Mouse (Mus musculus): ENCODE measurements around the gene Chtf18.

The Chtf18 gene

DNA sequence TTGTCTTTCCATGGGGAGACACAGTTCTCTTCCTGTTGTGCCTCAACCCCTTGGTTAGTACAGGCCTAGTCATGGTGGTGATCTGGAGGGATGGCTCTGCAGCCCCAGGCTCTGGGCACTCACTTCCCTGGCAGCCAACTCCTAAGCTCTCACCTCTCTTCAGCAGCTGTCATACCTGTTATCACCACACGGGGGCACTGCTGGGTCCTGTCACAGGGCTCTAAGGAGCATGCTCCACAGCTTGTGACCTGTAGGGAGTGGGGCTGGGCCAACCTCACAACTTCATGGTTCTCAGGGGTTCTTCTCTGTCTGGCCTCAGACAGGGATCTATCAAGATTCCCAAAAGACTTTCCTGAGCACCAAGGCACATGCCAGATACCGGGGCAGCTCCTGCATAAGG is 4.9 kb upstream of the Chtf18 start:
- peak; percentile 87 to 94 for DNase-seq

DNA sequence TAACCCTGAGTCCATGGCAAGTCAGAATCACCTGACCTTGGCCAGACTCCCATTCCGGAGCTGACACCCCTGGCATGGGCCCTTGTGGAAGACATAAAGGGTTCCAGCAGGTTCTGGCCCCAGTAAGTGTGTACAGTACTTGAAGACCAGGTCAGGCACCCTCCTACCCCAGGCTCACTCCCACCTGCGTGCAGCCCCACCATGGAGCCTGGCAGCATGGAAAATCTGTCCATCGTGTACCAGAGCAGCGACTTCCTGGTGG is 721 bp upstream of the Chtf18 start:
- DNase-seq: peak; percentile 44 to 66

DNA sequence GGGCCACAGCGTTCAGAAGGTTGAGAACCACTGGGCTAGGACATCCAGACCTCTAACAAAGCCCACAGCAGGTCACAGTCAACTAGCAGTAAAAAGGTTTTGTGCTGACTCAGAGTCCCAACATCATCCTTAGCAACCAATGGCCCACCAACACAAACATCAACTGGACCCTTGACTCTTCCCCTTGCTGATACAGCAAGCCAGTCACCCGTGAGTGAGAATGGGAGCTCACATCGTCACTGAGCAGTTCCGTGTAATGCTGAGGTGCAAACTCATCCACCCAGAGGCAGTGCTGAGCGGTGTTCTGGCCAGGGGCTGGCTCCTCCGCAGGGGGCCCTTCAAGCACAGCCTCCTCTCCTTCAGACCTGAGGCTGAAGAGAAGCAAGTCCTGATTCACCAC is 2.0 kb downstream of the Chtf18 start:
- peak; percentile 26 to 75 for DNase-seq

DNA sequence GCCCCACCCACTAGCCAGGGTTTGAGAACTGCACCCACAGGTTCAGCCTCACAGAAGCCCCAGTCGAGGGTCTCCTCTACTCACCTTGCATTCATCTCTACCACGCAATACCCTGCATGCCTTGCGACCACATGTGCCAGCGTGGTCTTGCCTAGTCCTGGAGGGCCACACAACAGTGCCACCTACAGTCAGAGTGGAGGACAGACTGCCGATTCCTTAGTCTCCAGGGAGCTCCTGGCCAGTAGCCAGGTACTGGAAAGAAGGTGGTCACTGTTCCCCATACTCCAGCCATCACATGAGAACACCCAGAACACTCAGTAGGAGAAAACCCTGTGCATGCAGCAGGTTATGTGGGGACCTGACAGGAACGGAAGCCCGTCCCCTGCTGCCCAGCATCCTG is 3.3 kb downstream of the Chtf18 start:
- no peak for DNase-seq

DNA sequence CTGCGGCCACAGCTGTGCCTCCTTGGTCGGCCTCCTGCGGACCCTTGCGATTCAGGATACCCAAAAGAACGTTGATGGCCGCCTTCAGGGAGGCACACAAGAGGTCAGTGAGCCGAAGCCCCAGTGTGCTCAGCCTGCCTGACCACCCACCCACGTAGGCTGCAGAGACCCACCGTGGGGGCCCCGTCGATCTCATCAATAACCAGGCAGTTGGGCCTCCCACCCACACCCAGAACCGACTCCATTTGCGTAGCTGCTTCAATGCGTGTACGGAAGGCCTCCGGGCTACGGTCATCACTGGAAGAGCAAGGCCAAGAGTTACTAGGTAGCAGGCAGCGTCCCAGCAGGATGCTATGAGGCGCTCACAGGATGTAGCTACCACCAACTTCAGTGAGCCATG is 3.7 kb downstream of the Chtf18 start:
- DNase-seq: no peak

DNA sequence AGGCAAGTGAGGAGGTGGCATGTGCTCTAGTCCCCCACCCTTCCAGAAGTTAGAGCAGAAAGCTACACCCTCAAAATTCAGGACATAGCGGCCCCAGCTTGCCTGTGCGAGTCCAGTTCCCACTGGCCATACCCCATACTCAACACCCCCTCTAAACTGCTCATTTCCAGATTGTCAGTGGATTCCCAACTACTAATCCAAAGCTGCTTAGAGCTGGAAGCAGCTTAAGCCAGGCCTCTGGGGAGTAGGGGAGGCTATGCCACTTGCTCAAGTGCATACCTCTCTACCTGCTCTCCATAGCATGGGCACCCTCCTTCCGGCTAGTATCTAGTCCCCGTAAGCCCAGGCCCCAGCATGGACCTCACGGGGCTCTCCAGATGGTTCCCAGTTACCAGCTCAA is 5.7 kb downstream of the Chtf18 start:
- no peak for DNase-seq

DNA sequence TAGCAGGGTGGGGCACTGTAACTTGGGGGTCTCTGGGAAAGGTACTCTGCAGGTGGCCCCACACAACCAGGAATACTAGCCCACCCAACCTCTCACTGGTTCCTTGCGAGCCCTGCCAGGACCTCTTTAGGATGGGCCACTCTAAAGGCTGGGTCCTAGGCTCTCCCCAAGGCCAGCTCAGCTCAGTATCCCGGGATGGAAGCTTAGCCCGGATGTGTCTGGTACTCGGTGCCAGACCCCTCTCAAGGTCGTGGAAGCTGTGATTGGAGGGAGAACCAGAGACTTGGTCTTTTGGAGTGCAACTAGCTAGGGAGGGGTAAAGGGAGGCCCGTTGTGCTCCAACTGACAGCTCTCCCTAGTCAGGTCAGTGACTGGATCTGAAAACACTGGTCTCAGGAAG is 9.5 kb downstream of the Chtf18 start:
- DNase-seq: no peak

DNA sequence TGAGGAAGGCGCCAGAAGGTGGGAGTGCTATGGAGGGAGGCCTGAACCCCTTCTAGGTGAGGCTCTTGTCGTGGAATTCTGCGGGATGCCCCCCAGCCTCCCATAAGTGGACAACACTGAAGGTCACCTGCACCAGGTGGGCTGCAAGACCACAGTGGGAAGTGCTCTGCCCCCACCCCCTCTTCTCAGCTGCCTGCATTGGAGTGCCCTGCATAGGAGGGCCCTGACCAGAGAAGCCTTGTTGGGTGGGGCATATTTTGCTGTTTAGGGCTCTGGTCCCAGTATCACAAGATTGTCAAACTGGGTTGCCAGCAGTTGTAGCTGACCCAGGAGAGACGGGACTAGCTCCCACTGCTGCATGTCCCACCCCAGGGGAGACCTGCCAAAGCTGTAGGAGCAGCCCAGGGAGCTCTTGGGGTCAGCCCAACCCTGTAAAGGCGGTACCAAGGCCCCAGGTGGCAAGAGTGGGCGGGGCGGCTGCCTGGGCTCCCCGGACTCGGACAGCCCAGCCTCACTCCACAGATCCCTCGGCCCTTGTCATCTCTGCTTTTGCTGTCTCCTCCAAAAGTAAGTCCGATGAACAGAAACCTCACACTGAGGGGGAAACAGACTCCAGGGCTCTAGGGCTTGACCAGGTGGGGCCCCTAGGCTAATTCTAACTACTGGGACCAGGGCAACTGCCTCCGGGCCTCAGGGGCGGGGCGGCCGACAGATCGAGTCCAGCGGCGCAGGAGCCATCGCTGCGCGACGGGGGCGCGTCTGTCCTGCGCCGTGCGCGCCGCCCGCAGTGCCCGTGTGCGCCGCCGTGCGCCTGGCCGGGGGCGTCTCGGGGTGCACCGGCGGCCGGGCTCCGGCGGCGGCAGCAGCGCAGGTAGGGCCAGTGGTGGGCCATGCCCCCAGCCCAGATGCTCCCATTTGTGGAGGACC is 10.2 kb downstream of the Chtf18 start, which contains the start of gene Gng13:
TSS of gene Gng13 (plus strand) at position 461 of the 927 bp plus-strand sequence.
- peak; percentile 46 to 65 for DNase-seq

DNA sequence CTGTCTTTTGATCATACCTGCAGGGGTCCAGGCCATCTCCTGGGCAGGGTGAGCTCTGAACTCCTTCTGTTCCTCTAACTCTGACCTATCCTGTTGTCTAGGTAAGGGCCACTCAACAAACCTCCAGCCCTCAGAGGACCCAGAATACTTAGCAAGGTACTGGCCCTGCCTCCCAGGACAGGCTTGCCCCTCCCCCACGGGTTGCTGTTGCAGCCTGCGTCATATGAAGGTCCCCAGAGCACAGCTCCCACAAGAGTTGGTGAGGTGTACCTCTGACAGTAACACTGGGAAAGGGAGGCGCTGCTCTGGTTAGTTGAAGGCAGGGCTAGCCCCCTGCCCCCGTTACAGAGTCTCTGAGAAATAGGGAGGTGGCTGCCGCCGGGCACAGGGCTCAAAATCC is 11.1 kb downstream of the Chtf18 start:
- no peak for DNase-seq

DNA sequence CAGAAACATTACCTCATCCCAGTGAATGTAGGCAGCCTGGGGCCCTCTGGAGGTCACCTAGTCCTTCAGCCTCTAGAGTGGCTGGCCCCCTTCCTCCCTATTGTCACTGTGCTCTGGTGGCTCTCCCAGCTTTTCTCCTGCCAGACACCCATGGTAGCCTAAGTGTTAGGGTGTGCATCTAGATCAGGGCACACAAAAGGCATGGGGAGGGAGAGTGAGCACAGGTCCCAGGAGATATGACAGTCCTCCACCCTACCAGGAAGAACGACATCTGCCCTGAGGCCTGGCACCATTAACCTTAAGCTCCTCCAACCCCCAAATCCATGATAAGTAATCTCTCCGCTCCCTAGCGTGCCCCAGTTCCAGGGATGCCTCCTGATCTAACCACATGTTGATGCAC is 11.6 kb downstream of the Chtf18 start:
- no peak for DNase-seq

DNA sequence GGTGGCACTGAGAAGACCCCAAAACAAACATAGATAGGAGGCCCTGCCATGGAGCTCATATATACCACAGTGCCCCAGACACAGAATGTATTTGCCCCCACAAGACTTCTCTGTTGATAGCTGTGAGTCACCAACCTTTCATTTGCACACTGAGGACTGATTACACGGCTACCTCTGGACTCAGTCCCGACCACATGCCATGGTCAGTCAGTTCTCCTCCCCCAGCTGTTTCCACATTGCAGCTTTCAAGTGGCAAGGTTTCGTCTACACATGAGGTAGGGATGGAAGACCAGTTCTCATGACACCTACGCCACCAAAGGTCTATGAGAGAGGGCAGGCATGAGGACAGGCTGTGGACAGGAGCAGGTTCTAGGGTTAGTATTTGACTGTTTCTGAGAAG is 16.1 kb downstream of the Chtf18 start:
- no peak for DNase-seq

DNA sequence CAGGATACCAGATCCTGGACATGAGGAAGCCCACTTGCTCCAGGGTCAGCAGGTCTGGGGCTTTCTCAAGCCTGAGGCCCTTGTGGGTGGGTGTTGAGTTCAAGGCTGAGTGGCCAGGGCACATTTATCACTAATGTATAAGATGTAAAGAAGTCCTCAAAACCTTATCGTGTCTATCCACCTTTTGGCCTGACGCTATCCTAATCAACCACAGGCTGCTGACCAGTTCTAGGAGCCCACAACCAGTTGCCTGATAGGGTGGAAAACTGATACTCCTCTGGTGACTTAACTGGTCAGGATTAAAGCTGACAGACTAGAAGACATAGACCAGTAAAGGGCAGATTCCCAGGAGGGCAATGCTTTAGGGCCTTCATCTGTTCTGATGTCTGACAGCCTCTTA is 17.2 kb downstream of the Chtf18 start:
- DNase-seq: no peak

DNA sequence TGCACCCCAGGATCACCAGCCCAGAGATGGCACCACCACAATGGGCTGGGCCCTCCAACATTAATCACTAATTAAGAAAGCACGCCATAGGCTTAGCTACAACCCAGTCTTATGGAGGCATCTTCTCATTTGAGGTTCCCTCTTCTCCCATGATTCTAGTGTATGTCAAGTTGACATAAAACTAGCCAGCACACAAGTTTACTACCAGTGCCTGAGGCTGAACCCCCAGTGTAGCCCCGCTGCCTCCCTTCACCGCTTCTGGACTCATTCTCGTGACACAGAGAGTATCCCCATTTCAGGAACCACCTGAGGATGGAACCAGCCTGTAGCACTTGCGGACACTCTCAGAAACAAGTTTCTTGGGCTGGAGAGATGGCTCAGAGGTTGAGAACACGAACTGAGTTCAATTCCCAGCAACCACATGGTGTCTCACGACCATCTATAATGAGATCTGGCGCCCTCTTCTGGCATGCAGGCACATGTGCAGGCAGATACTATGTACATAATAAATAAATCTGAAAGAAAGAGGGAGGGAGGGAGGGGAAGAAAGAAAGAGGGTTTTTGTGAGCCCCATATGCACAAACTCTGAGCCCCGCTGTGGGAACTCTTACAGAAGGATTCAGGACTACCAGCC is 26.2 kb downstream of the Chtf18 start:
- no peak for DNase-seq

DNA sequence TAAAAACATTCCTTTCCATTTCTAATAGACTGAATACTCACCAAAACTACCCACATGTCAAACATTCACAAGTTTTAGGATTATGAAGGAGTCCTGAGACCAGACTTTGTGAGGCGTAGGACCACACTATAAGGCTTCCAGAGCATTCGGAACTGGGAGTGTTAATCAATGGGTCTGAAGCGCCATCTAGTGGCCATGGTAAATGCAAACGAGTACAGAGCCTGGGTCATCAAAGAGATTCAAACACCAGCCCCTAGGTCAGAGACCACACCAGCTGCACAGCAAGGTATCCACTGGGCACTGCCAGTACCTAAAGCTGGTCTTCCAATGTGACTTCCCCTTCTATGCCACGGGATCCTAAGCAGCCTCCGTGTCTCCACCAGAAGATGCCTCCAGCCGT is 28.8 kb downstream of the Chtf18 start:
- DNase-seq: peak; percentile 60 to 84

DNA sequence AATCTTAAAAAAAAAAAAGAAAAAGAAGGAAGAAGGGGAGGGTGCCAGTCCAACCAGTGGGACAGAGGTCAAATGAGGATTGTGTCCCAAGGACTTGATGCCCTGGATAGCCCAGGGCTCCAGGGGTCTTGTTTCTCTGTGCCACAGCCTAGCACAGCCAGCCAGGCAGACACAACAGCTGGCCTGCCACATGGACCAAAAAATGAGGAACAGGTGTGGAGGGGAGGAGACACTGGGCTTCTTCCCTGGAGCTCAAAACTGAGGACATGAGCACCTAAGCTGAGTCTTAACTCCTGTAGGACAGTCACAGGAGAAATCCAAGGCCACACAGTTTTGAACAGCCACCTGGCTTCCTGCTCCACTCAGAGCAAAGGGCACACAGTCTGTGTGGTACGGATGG is 31.0 kb downstream of the Chtf18 start:
- no peak for DNase-seq

DNA sequence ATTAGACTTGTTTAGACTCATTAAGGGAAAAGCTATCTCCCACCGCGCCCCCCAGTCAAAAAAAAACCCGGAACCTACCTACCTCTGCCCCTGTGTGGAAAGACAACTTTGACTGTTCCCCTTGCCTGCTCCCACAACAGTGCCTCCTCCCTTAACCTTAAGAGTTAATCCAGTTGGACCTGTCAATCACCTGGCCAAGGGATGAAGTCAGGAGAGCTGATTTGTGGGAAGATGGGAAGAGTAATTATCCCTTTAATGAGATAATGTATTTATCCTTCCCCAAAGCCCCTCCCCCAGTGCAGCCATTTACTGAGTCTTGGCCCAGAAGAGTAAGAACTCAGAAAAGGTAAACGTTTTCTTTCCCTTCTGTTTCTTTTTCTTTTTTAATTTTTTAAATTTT is 38.3 kb downstream of the Chtf18 start:
- DNase-seq: no peak

DNA sequence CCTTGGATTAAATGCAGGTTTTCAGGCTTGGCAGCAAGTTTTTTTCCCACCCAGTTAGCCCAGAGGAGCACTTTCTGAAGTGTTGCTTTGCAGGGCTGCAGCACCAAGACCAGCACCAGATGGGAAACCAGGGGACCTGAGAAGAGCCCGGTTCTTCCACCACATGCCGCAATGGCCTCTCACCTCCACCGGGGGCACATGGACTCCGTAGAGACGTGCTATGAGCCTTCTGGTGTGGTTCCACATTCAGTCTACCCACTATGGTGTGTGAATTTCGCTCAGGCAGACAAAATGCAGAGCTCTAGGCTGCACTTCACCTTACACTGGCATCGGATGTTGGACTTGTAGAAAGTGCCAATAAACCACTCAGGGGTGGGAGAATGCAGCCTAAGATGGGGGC is 40.9 kb downstream of the Chtf18 start:
- no peak for DNase-seq

DNA sequence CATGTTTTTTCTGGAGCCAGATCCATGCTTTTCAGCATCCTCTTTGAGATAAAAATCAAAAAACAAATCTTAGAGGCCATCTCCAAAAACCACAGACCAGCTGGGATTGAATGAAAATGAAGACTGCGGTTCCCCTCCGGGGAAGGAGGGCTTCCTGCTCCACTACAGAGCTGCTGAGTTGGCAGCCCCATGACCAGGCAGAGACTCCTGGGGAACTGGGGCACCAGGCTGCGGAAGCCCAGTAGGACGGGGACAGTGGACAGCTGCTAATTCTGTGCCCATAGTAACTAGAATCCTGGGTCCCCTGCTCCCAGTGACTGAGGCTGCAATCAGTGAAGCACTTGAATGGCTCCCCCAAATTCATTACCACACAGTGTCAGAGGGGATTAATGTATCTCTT is 45.6 kb downstream of the Chtf18 start:
- DNase-seq: no peak

DNA sequence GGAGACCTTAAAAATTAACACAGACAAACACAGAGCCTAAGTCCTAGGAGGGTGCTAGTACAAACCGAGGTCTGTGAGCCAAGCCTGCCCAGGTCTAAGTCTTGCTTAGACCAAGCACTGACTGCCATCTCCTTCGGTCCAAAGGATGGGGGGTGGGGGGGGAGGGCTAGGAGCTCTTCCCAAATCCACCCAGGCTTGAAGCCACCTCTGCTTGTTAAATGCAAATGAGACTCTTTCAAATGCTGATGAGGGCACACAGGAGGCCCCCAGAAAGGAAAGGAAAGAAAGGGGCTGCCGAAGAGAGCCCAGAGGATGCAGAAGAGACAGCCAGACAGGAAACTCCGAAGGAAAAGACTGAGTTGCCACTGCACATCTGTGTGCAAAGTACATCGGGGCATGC is 47.4 kb downstream of the Chtf18 start:
- no peak for DNase-seq

DNA sequence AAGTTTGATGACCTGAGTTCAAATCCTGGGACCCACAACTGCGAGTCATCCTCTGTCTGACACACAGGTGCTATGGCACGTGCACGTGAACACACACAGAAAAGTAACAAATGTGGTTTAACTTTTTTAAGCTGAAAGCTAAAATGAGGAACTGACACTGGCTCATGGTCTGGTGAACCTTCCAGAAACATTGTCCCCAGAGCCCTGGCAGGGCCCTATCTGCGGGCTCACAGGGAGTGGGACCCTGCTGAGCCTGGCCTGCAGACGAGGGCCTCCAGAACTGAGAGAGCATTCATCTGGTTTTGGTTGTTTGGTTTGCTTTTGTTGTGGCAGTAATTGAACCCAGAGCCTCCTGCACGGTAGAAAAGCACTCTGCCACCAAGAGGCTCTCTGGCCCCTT is 49.2 kb downstream of the Chtf18 start:
- DNase-seq: no peak

DNA sequence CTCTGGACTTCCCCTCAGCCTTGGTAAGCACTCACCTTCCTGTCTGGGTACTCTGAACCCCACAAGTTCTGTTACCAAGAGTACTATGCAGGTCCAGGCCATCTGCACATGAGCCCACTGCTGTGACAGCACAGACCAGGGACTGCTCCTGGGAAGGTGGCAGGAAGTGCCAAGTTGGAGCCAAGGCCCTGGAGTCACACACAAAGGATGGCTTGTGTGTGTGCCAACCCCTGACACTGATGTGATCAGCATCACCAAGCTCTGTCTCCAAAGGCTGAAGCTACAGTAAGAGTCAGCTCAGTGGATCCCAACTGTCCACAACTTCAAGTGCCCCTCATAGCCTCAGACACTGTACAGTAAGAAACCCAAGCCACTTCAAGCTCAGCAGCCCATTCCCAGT is 54.2 kb downstream of the Chtf18 start:
- no peak for DNase-seq

Data from kidney, postnatal 25 days (tissue).